Mouse (Mus musculus) ZHBTc4 (cell line): ENCODE measurements around the gene Hhat.

Source experiments
- DNase-seq: peaks from one replicate; pipeline ENCODE4 v3.0.0-alpha.2; 2011; ENCODE audit warnings: low read depth, low spot score

Hhat gene

DNA sequence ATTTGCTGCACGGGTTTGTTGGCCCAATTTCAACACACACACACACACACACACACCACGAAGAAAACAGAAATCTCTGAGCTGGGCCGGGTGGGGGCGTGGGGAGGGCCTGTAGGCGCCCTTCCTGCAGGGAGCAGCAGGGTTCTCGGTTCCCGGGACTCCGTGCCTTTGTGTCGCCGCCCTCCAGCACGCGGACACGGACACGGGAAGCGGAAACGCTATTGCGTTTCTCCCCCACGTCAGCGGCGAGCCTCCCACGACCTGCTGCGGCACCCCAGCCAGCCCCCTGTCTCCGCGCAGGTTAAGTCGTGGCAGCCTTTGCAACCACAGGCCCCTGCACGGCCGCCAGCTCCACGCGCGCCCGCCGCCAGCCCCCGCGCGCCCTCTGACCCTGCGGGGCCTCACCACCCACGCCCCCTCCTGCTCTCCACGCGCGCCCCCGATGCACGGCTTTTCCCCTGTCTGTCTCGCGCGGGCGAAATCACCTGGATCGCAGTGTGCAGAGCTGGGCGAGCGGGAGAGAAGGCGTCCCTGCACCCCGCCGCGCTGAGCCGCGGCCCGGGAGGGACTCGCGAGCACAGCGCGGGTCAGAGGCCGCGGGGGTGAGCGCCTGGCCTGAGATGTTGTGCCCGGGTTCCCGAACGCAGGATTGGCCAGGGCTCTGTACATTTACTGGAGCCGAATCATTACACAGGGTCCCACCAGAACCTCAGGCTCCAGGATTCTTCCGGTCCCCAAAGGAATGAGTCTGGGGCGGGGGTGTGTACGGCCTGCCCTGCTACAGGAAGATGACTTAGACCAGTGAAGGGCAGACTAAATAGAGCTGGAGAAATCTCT lies at the start of gene Hhat:
Gene Hhat, minus strand, starts transcription at position 729 of the 837 bp plus-strand sequence.
- DNase-seq = peak; percentile 71

DNA sequence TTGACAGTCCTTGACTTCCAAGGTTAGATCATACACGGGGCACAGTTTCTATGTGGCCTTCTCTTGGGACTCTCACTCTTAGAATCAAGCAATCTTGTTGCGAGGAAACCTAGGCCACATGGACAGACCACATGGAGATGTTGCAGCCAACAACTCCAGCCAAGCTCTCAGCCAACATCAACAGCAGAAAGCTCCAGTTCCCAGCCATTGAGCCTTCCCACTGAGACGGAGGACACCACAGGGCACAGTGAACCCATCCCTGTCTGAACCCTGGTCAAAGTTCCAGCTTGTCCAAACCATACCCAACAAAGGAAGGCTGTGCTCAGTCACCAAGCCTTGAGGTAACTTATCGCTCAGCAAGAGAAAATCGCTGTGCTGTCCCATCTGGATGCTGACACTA lies 47.3 kb upstream of the Hhat start:
- no peak for DNase-seq

DNA sequence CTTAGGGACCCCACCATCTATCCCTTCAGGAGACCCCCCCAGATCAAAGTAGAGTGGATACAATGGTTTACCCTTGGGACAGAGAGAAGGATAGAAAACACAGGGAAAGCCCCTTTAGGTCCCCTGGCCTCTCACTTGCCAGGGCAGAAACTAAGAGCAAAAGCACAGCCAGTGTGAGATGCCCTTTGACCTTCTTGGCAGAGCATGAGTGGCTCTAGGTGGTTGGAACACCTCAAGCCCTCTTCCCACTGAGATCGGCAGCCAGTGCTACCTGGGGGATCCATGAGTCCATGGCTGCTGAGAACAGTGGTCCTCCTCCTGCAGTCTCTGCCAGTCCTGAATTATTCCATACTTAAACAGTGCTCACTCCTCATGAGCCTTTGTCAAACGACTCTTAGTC lies 44.8 kb upstream of the Hhat start:
- DNase-seq = no peak

DNA sequence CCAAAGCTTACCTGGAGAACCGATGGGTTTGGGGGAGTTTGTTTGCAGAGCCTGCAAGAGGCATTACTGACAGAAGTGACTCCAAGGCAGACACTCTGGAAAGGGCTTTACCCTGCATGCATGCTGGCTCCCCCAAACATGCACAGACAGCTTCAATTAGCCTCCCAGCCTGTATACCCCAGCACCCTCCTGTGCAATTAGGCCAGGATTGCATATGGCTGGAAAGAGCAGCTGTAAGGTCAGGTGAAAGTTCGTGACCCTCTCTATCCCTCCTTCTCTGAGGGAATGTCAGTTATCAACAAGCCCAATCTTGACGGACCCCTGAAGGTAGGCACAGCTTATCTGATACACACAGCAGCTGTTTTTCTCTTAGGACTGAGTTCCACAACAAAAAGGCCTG lies 43.7 kb upstream of the Hhat start:
- DNase-seq = no peak

DNA sequence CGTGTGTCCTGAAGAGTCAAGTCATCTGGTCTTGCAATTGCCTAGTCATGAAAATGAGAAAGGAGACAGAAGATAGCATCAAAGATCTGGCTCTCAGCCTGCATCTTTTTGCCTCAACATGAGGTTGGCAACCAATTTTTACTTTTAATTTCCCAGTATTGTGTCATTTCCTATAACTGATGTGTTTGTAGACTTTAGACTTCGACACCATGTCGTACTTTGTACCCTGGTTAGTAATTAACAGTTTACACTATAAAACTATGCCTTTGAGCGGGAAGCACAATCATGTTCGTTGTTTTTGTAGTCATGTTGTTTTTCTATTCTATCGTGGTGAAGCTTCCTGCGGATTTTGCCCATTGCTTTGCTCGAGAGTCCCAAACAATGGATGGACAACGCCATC lies 41.7 kb upstream of the Hhat start:
- DNase-seq = no peak

DNA sequence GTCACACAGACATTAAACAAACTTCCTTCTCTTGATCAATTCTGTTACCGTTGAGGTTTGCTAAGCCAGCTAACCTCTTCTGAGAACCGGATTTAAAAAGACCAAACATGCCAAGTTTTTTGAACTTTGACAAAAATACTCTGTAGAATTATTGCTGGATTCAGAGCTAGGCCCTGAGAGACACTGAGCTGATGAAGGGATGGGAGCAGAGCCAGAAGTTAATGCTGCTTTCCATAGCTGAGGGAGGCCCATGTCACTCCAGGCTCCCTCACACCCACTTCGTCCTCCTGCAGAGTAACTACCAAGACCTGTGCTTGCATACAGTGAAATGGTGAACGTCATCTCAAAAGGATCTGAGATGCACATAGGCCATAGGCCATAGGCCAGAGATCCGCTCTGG lies 41.3 kb upstream of the Hhat start:
- DNase-seq = no peak

DNA sequence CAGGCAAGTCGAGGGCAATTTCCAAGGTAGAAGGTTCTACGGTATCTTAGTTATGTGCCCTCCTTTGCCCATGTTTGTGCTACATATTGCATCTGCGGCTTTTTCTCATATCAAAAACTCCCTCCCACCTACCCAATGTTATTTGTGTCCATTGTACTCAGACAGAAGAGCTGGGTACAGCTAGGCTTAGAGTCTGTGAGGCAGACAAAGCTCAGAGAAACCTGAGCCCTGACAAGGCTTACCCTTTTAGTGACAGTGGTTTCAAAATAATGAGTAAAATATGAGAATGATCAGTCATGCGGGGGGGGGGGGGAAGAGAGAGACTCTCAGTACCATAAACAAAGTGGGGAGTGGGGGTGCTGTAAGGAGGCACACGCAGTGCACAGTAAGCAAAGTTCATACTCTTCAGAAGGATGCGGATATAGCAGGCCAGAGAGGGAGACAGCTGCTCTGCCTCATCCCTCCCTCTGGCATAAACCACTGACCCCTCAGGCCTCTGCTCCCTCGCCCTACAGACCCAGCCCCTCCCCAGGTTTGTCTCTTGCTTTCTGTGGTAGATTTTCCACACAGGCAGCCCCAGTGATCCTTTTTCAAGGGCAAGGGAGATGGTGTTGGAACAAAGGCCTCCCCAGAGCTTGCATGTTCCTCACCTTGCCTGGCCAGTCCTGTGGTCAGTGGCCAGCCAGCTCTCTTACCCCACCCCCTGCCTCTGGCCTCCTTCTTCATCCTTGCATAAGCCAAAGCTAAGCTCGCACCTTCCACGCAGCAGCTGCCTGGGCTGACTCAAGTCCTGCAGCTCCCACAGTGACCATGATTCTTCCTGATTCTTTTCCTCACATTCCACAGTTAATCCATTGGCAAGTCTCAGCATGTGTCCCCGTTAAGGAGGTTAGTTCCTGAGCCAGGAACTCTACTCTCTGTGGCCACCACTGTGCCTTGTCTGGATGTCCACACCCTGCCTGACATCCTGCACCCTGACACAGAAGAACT lies 35.4 kb upstream of the Hhat start:
- DNase-seq = no peak

DNA sequence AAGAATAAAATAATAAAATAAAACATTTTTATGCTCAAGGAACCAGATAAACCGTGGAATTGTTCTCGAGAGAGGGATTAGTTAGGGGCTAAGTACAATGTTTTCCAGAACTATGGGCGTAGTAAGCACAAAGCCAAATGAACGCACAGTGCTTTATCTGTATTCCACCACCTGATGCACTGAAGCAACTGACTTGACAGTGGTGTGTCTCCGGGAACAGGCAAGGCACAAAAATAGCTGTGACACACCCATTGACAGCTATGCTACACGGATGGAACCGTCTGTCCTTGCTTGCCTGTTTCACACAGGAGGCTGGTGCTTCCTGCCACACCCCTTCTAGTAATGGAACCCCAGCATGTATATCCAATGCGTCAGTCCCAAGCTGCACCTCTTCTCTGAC lies 29.3 kb upstream of the Hhat start:
- DNase-seq = no peak

DNA sequence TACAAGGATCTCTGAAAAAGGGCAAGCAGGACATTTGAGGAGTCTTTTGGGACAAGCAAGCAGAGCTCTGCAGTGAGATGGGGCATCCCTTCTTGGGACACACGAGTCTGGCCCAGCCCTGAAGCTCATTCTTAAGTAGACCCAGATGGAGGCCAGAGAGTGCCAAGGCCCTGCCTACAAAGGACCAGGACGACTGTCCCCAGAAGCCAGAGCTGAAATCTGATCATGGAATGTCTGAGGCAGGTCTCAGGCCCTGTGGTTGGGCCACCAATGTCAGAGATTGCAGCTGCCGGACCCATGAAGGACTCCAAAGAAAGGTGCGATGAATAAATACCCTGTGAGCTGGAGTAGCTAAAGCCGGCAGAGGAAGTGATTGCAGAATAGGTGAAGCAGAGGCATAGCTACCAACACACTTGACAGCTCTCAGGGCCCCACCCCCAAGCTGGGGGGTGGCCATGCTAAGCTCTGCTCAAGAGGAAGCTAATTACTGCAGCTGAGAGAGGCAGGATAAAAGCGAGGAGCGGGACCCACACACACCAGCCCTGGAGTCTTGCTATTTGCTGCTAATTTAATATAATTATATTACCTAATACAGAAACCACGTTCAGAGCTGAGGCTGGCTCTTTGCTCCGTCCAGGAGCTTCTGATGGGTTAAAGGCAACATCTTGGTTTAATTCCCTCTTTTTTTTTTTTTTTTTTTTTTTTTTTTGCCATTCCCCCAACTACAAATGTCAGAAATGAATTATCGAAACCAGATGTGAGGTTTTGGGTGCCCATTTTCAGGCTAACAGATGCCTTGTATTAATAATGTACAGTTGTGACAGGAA lies 28.4 kb upstream of the Hhat start:
- DNase-seq = no peak

DNA sequence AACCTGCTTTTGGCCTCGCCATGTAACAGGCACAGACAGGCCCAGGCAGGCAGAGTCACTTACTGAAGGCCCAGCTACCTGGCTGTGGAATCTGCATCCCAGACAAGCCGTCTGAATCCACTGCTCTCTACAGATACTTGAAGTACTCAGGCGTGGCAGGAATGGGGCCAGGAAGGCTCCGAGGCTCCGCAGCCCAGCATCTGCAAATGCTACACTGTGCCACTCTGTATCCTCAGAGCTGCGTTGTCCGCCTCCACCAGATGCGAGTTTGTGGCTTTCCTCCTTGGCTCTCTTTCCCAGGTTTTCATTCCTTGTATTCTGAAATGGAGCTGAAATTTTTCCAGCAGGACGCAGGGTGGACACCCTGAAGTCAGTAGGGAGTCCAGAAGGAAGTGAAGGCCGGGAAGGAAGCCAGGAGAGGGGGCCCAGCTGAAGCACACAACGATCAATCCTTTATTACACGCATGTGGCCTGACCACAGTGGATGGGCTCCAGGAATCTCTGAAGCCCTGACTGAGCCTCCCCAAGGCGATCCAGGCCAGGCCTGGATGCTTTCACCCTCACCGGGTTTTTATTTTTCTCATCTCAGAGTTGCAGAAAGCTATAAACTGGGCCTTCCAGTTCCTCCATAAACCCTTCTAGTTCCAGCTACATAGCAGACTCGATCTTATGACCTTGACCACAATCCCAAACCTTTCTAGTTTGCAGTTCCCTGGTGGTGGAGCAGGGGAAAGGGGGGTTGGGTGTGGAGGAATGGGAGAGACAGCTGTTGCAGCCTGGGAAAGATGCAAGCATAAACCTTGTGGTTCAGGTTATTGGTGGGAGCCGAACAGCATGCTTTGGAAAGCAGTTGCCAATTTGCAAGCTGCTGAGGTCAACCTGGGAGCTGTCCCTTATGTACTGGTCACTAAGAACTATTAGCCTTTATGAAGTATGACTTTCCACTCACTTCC lies 27.5 kb upstream of the Hhat start:
- DNase-seq = no peak

DNA sequence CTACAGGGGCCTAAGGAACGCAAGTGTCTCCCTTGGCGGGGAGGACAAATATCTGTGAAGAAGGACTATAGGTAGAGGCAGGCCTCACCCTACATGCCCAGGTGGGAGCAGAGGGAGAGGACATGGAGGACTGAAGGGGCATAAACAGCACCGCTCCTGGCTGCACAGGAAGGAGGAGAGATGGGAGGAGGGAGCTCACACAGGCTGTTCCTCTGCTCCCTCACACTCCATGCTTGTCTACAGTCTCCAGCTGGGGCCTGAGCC lies 25.9 kb upstream of the Hhat start:
- DNase-seq = no peak

DNA sequence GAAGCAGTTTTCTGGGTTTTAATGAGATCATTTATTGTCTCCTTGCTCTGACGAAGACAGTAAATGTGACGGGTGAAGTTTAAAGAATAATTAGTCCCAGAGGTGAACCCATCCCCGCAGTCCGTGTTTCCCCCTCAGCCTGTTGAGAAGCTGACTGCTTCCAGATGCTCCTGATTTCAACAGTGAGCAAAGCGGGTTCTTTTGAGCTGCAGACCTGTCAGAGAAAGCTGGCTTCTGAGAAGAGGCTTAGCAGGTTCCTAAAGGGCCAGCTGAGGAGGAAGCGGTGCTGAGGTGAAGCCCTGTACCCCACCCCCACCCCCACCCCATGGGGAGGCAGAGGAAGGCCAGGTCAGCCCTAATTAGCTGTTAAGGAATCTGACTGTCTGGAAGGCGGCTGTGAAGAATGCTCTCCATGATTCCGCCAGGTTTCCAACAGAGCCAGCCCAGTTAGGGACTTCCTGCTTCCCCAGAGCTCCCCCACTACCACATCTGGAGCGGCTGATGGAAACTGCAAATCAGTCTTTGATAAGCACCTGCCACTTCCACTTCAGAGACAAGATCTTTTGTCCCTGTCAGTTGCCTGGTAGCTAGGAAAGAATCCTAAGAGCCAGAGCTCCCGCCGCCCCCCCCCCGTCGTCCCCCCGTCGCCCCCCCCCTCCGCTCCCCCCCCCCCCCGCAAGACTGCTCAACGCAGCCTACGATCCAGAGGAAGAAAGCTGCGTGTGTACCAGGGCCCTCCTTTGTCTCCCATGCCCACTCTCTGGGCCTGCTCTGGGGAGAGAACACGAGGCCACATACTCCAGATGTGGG lies 25.4 kb upstream of the Hhat start:
- peak; percentile 37 for DNase-seq

DNA sequence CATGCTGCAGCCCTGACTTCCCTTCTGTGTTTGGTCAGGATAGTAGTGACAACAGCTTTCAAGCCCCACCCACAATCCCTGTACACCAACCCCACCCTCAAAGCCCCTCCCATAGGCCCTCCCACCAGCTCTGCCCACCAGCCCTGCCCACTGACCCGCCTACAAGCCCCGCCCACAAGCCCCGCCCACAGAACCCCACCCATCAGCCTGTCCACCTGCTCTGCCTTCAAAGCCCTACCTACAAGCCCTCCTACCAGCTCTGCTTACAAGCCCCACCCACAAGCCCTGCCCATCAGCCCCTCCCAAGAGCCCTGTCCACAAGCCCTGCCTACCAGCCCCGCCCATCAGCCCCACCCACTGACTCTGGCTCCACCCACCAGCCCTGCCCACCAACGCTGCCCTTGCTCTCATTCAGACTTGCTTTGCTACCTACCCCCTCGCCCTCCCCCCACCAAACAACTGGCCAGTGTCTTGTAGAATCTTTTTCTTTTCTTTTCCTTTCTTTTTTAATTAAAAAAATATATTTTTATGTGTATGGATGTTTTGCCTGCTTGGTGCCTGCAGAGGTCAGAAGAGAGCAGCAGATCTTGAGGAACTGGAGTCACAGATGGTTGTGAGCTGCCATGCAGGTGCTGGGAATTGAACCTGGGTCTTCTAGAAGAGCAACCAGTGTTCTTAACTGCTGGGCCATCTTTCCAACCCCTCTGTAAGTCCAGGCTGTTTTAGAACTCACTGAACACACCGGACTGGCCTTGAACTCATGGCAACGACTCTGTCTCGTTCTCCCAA lies 24.1 kb upstream of the Hhat start:
- DNase-seq = peak; percentile 85

DNA sequence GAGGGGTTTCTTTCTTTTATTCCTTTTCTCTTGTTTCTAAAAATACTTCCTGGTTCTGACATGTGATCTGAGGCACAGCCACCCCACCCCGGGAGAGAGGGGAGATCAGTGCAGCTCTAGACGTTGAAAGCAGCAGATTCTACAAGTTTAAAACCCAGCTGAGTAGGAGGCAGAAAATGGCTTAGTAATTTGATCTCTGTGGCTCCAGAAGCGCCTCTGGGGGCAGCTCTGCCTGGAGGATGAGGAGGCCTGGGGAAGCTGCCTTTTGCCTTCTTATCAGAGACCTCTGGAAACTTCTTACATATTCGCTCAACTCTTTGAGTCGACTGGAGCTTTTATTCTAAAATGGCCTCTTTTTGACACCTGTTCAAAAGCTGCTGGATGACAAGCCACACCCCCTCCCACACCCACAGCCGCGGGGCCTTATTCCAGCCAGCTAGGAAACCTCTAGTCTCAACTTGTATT lies 20.9 kb upstream of the Hhat start:
- DNase-seq = peak; percentile 45

DNA sequence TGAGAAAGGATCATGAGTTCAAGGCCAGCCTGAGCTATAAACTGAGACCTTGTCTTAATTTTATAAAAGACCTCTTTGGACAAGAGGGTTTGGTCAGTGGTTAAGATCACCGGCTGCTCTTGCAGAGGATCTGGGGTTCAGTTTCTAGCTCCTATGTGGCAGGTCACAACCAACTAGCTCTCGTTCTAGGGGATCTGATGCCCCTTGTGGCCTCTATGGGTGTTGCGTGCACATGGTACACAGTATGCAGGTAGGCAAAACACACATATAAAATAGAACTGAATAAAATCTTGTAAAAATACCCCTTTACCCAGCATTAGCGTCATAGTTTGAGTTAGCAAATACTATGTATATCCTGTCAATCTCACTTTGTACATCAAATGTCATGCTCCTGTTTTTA lies 19.4 kb upstream of the Hhat start:
- DNase-seq = peak; percentile 67

DNA sequence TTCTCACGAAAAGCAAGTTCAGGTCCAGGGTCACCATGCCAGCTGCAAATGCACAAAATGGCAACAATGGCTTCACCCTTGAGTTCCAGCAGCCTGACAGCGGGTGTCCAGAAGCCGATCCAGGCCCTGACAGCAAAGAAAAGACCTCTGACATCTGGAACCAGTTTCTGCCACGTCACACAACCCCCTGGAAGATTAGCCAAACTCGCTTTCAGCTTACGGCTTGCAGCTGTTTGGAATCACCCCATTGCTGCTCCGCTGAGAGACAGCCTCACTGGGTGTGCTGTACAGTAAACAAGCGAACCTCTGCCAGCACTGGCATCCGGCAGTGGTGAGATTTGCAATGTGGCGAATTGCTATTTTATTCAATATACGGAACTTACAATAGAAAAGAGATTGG lies 18.8 kb upstream of the Hhat start:
- DNase-seq = no peak

DNA sequence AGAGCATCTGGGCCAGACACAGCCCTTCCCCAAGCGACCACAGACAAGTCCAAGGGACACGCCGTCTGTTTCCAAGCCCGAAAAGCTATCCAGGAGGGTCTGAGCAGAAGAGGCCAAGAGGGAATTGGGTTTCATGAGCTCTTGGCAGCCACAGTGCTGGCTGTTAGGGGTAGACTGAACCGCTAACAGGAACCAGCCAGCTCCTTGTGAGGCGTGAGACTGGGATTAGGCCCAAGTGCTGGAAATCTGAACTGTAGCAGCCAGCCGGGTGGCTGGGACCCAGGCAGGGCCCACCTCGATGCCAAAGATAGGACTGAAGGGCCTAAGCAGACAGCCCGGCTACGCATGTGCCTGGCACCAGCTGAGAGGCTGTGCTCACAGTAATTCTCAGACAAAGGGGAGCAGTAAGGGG lies 18.1 kb upstream of the Hhat start:
- DNase-seq = no peak

DNA sequence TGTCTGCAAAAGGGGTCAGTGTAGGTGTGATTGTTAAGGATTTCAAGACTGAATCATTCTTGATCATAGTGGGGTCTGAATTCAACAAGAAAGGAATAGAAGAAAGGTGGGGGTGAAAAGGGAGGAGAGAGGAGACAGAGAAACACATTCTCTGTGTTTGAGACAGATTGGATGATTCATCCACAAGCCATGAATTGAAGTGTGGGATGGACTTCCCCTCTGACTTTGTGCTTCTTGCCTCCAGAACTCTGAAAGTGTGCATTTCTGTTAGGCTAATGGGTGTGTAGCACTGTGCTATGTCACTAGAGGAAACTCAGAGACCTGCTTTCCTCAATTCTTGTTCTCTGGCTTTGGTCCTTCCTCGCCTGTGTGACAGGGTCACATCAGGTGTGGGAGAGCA lies 15.2 kb upstream of the Hhat start:
- no peak for DNase-seq
